ENCODE assay signal across 10 mouse cellular contexts in genomic region chr2:152586926-152587560, GRCm38 (mm10). TPM values are rescaled to one million over a fixed set of nuclear protein-coding genes. Genes with fewer than 3 reads are reported as not detected.
A peak's percentile ranks its signal among the peaks of the same experiment; 100 is the strongest.
DNase-seq lines count a peak whose midpoint lies in the region; ATAC-seq lines count a peak whose summit lies in the region.
"Had no signal": no experiment of that assay in that cellular context is flagged by ENCODE, and none has a peak within 500 bp of the region (broad histone marks: within the 10 kb centered on the region; RNA-seq: fewer than 3 reads in every experiment).

No protein-coding gene starts in this region.

- no peak overlapping the region for H3K4me3 ChIP-seq in midbrain, embryonic 11.5 days (ENCODE audit: low read depth, low read length)
- no peak overlapping the region for H3K4me3 ChIP-seq in midbrain, embryonic 14.5 days (replicated peaks; ENCODE audit: low read depth, low read length)
- H3K4me3 ChIP-seq: myocyte had no signal

- no peak overlapping the region for H3K9ac ChIP-seq in midbrain, embryonic 11.5 days (ENCODE audit: low read length)
- no peak overlapping the region for H3K9ac ChIP-seq in midbrain, embryonic 14.5 days (replicated peaks; ENCODE audit: low read length)

- DNase-seq in heart, postnatal 4 days, result peak; percentile 37
- no peak for DNase-seq in heart, adult 8-10 months (ENCODE audit: low spot score)
- DNase-seq in midbrain, embryonic 11.5 days (ENCODE audit: low spot score, missing footprints), result peak; percentile 87
- DNase-seq in midbrain, embryonic 14.5 days, result no peak
- DNase-seq in adrenal gland, adult 8-10 months, result peak; percentile 9
- DNase-seq in frontal cortex, postnatal 25 days (ENCODE audit: low spot score in 2 of 2), result no peak
- DNase-seq in right cerebral cortex, postnatal 36 days (ENCODE audit: low spot score in 2 of 2), result no peak

- H3K36me3 ChIP-seq in midbrain, embryonic 11.5 days (ENCODE audit: control insufficient read depth, insufficient read depth, low read length), result no peaks in the 10 kb centered on the region
- H3K36me3 ChIP-seq in midbrain, embryonic 14.5 days (ENCODE audit: control insufficient read depth, insufficient read depth, low read length), result no peaks in the 10 kb centered on the region

- no peak overlapping the region for H3K4me2 ChIP-seq in midbrain, embryonic 11.5 days
- no peak overlapping the region for H3K4me2 ChIP-seq in midbrain, embryonic 14.5 days (ENCODE audit: low read length)

- 71% methylated on average over 4 of the region's 4 CpGs for WGBS in midbrain, embryonic 11.5 days
- WGBS in midbrain, embryonic 14.5 days, result 73% methylated on average over 4 of the region's 4 CpGs

- no peaks in the 10 kb centered on the region for H3K27me3 ChIP-seq in midbrain, embryonic 11.5 days (ENCODE audit: control insufficient read depth, insufficient read depth, low read length)
- H3K27me3 ChIP-seq in midbrain, embryonic 14.5 days (ENCODE audit: control insufficient read depth, insufficient read depth, low read length), result no peaks in the 10 kb centered on the region

- H3K9me3 ChIP-seq in midbrain, embryonic 11.5 days (ENCODE audit: control insufficient read depth, low read length), result no peaks in the 10 kb centered on the region
- no peaks in the 10 kb centered on the region for H3K9me3 ChIP-seq in midbrain, embryonic 14.5 days (ENCODE audit: control insufficient read depth, low read length)

- ATAC-seq in midbrain, embryonic 11.5 days (ENCODE audit: low FRiP score), result no peak
- ATAC-seq in midbrain, embryonic 14.5 days (ENCODE audit: low FRiP score, low TSS enrichment), result no peak
- ATAC-seq in megakaryocyte-erythroid progenitor cell, adult 5-6 weeks (replicated peaks; ENCODE audit: low FRiP score, low TSS enrichment, poor library complexity, severe bottlenecking), result peak; percentile 73

- H3K4me1 ChIP-seq in midbrain, embryonic 11.5 days (ENCODE audit: control insufficient read depth, insufficient read depth, low read length), result no peaks in the 10 kb centered on the region
- H3K4me1 ChIP-seq in midbrain, embryonic 14.5 days (ENCODE audit: control insufficient read depth, insufficient read depth, low read length), result no peaks in the 10 kb centered on the region

- no peak overlapping the region for H3K27ac ChIP-seq in midbrain, embryonic 11.5 days (ENCODE audit: low read depth, low read length)
- no peak overlapping the region for H3K27ac ChIP-seq in midbrain, embryonic 14.5 days (replicated peaks; ENCODE audit: low read depth, low read length)

RNA-seq across cellular contexts. Expression of gene Defb19, which starts 6.9 kb away (rescaled TPM):
- not detected for total RNA-seq in heart, postnatal 4 days (2021)
- under 1 TPM in 1 of 4 experiments, not detected in 3; 0.81 TPM for total RNA-seq in heart, adult 8-10 months (2022)
- polyA plus RNA-seq in midbrain, embryonic 11.5 days (2014; fragmentation: Nextera tagmentation; extraction: Ambion mirVana), result not detected in 2 replicates
- polyA plus RNA-seq in midbrain, embryonic 14.5 days (2014; fragmentation: Nextera tagmentation; extraction: Ambion mirVana), result not detected in 2 replicates
- total RNA-seq in adrenal gland, adult 8-10 months (2022), result not detected
- total RNA-seq in megakaryocyte-erythroid progenitor cell, adult 5-6 weeks (2014; fragmentation: Nextera tagmentation), result not detected in 2 replicates
- total RNA-seq in megakaryocyte-erythroid progenitor cell, adult 5-6 weeks (2017), result not detected in 2 replicates
- total RNA-seq: layer of hippocampus, adult 8-10 months had no signal
- polyA plus RNA-seq: myocyte had no signal

RNA-seq across cellular contexts. Expression of gene Defb45, which starts 12.2 kb away (rescaled TPM):
- total RNA-seq in heart, postnatal 4 days (2021), result not detected
- not detected for total RNA-seq in heart, adult 8-10 months (2022)
- not detected in 2 replicates for polyA plus RNA-seq in midbrain, embryonic 11.5 days (2014; fragmentation: Nextera tagmentation; extraction: Ambion mirVana)
- polyA plus RNA-seq in midbrain, embryonic 14.5 days (2014; fragmentation: Nextera tagmentation; extraction: Ambion mirVana), result not detected in 2 replicates
- not detected for total RNA-seq in adrenal gland, adult 8-10 months (2022)
- not detected in 2 replicates for total RNA-seq in megakaryocyte-erythroid progenitor cell, adult 5-6 weeks (2014; fragmentation: Nextera tagmentation)
- not detected in 2 replicates for total RNA-seq in megakaryocyte-erythroid progenitor cell, adult 5-6 weeks (2017)
- total RNA-seq: layer of hippocampus, adult 8-10 months had no signal

RNA-seq across cellular contexts. Expression of gene Defb21, which starts 14.5 kb away (rescaled TPM):
- total RNA-seq in heart, postnatal 4 days (2021), result not detected
- total RNA-seq in heart, adult 8-10 months (2022), result not detected
- polyA plus RNA-seq in midbrain, embryonic 11.5 days (2014; fragmentation: Nextera tagmentation; extraction: Ambion mirVana), result not detected in 2 replicates
- polyA plus RNA-seq in midbrain, embryonic 14.5 days (2014; fragmentation: Nextera tagmentation; extraction: Ambion mirVana), result not detected in 2 replicates
- total RNA-seq in adrenal gland, adult 8-10 months (2022), result not detected
- total RNA-seq in megakaryocyte-erythroid progenitor cell, adult 5-6 weeks (2014; fragmentation: Nextera tagmentation), result not detected in 2 replicates
- total RNA-seq in megakaryocyte-erythroid progenitor cell, adult 5-6 weeks (2017), result not detected in 2 replicates
- total RNA-seq: layer of hippocampus, adult 8-10 months had no signal
- polyA plus RNA-seq: myocyte had no signal

RNA-seq across cellular contexts. Expression of gene Defb36, which starts 17.1 kb away (rescaled TPM):
- total RNA-seq in heart, postnatal 4 days (2021), result not detected
- total RNA-seq in heart, adult 8-10 months (2022), result not detected
- polyA plus RNA-seq in midbrain, embryonic 11.5 days (2014; fragmentation: Nextera tagmentation; extraction: Ambion mirVana), result not detected in 2 replicates
- polyA plus RNA-seq in midbrain, embryonic 14.5 days (2014; fragmentation: Nextera tagmentation; extraction: Ambion mirVana), result not detected in 2 replicates
- total RNA-seq in adrenal gland, adult 8-10 months (2022), result 1 to 10 TPM in 1 of 4 experiments, under 1 TPM in 1, not detected in 2; 0.86 to 1.5 TPM
- total RNA-seq in megakaryocyte-erythroid progenitor cell, adult 5-6 weeks (2014; fragmentation: Nextera tagmentation), result not detected in 2 replicates
- total RNA-seq in megakaryocyte-erythroid progenitor cell, adult 5-6 weeks (2017), result not detected in 2 replicates
- total RNA-seq: layer of hippocampus, adult 8-10 months had no signal
- polyA plus RNA-seq: myocyte had no signal

RNA-seq across cellular contexts. Expression of gene Gm17416, which starts 17.9 kb away (rescaled TPM):
- total RNA-seq in heart, postnatal 4 days (2021), result not detected
- not detected for total RNA-seq in heart, adult 8-10 months (2022)
- polyA plus RNA-seq in midbrain, embryonic 11.5 days (2014; fragmentation: Nextera tagmentation; extraction: Ambion mirVana), result not detected in 2 replicates
- not detected in 2 replicates for polyA plus RNA-seq in midbrain, embryonic 14.5 days (2014; fragmentation: Nextera tagmentation; extraction: Ambion mirVana)
- not detected for total RNA-seq in adrenal gland, adult 8-10 months (2022)
- total RNA-seq in megakaryocyte-erythroid progenitor cell, adult 5-6 weeks (2014; fragmentation: Nextera tagmentation), result not detected in 2 replicates
- total RNA-seq in megakaryocyte-erythroid progenitor cell, adult 5-6 weeks (2017), result not detected in 2 replicates
- total RNA-seq: layer of hippocampus, adult 8-10 months had no signal
- polyA plus RNA-seq: myocyte had no signal

Comparison
In these comparisons a context has a peak if more than half of its experiments do, and no peak if none do; other contexts are left out.
1. DNase-seq: peak in heart, postnatal 4 days (single experiment), midbrain, embryonic 11.5 days (single experiment) and adrenal gland, adult 8-10 months (single experiment); none in heart, adult 8-10 months (single experiment), midbrain, embryonic 14.5 days (single experiment), frontal cortex, postnatal 25 days (0 of 2) and right cerebral cortex, postnatal 36 days (0 of 2).